Mouse (Mus musculus): ENCODE results near the gene Pkd2l1. TPM values are rescaled to one million over a fixed set of nuclear protein-coding genes. Genes with fewer than 3 reads are reported as not detected.
A peak's percentile ranks its signal among the peaks of the same experiment; 100 is the strongest.

Pkd2l1 gene
- polyA plus RNA-seq, 1 experiment from 2014 or later, result 0.08 TPM

GRCm38 (mm10) chr19:44176741-44177140, 15.5 kb downstream of the Pkd2l1 start:
- no peak overlapping the region for H3K4me3 ChIP-seq (replicated peaks; ENCODE audit: low read depth, low read length)
- WGBS, result 83% methylated on average over 3 of the region's 3 CpGs
- no peak overlapping the region for H3K4me2 ChIP-seq (ENCODE audit: low read length)
- no peaks in the 10 kb centered on the region for H3K27me3 ChIP-seq (ENCODE audit: insufficient read depth, low read length)
- H3K9ac ChIP-seq (ENCODE audit: low read depth, low read length), result no peak overlapping the region
- DNase-seq (ENCODE audit: low spot score) (no peak), ATAC-seq (replicated peaks; ENCODE audit: low FRiP score, low read depth) (no peak)
- H3K36me3 ChIP-seq (ENCODE audit: insufficient read depth, low read length), result no peaks in the 10 kb centered on the region
- no peak overlapping the region for H3K27ac ChIP-seq
- TF ChIP-seq CTCF (IDR thresholded peaks at IDR 0.05; ENCODE audit: low read depth), result no peak
- H3K4me1 ChIP-seq (replicated peaks; ENCODE audit: insufficient read depth, low read length), result no peaks in the 10 kb centered on the region
- no peaks in the 10 kb centered on the region for H3K9me3 ChIP-seq (replicated peaks; ENCODE audit: low read length)

- H3K4me1 ChIP-seq (replicated peaks; ENCODE audit: insufficient read depth, low read length), result no peaks in the 10 kb centered on the region
- no peaks in the 10 kb centered on the region for H3K9me3 ChIP-seq (replicated peaks; ENCODE audit: low read length)
- H3K27me3 ChIP-seq (ENCODE audit: insufficient read depth, low read length), result no peaks in the 10 kb centered on the region
- H3K9ac ChIP-seq (ENCODE audit: low read depth, low read length), result no peak overlapping the region
- H3K4me2 ChIP-seq (ENCODE audit: low read length), result no peak overlapping the region
- no peak overlapping the region for H3K27ac ChIP-seq
- 64% methylated on average over 8 of the region's 8 CpGs for WGBS
- ATAC-seq (replicated peaks; ENCODE audit: low FRiP score, low read depth) (no peak), DNase-seq (ENCODE audit: low spot score) (no peak)
- TF ChIP-seq CTCF (IDR thresholded peaks at IDR 0.05; ENCODE audit: low read depth), result no peak
- H3K36me3 ChIP-seq (ENCODE audit: insufficient read depth, low read length), result no peaks in the 10 kb centered on the region
- H3K4me3 ChIP-seq (replicated peaks; ENCODE audit: low read depth, low read length), result no peak overlapping the region
Measured at GRCm38 (mm10) chr19:44174835-44175234, 17.4 kb downstream of the Pkd2l1 start.

GRCm38 (mm10) chr19:44161515-44161914, 30.7 kb downstream of the Pkd2l1 start:
- Histone ChIP-seq H3K36me3 (ENCODE audit: insufficient read depth, low read length) (no peaks in the 10 kb centered on the region), H3K27me3 (ENCODE audit: insufficient read depth, low read length) (0 out of 2 replicates have a peak, but pooled peaks cover 3% of the 10 kb centered on the region), H3K4me1 (replicated peaks; ENCODE audit: insufficient read depth, low read length) (no peaks in the 10 kb centered on the region), H3K27ac (no peak overlapping the region), H3K4me3 (replicated peaks; ENCODE audit: low read depth, low read length) (no peak overlapping the region), H3K9me3 (replicated peaks; ENCODE audit: low read length) (no peaks in the 10 kb centered on the region), H3K4me2 (ENCODE audit: low read length) (no peak overlapping the region), H3K9ac (ENCODE audit: low read depth, low read length) (no peak overlapping the region)
- ATAC-seq (replicated peaks; ENCODE audit: low FRiP score, low read depth), result no peak
- WGBS, result 13% methylated on average over 3 of the region's 3 CpGs
- DNase-seq (ENCODE audit: low spot score), result peak; percentile 71
- TF ChIP-seq CTCF (IDR thresholded peaks at IDR 0.05; ENCODE audit: low read depth), result peak; percentile 75

- Histone ChIP-seq H3K27me3 (ENCODE audit: insufficient read depth, low read length) (0 out of 2 replicates have a peak, but pooled peaks cover 3% of the 10 kb centered on the region), H3K4me2 (ENCODE audit: low read length) (no peak overlapping the region), H3K27ac (no peak overlapping the region), H3K36me3 (ENCODE audit: insufficient read depth, low read length) (no peaks in the 10 kb centered on the region), H3K9me3 (replicated peaks; ENCODE audit: low read length) (no peaks in the 10 kb centered on the region), H3K9ac (ENCODE audit: low read depth, low read length) (no peak overlapping the region), H3K4me1 (replicated peaks; ENCODE audit: insufficient read depth, low read length) (no peaks in the 10 kb centered on the region), H3K4me3 (replicated peaks; ENCODE audit: low read depth, low read length) (no peak overlapping the region)
- no peak for ATAC-seq (replicated peaks; ENCODE audit: low FRiP score, low read depth)
- no peak for TF ChIP-seq CTCF (IDR thresholded peaks at IDR 0.05; ENCODE audit: low read depth)
- no peak for DNase-seq (ENCODE audit: low spot score)
- WGBS, result 85% methylated on average over 3 of the region's 3 CpGs
Measured at GRCm38 (mm10) chr19:44159386-44159785, 32.9 kb downstream of the Pkd2l1 start.

- WGBS, result 94% methylated on average over 10 of the region's 10 CpGs
- H3K27me3 ChIP-seq (ENCODE audit: insufficient read depth, low read length), result peaks cover 3% of the 10 kb centered on the region; the same call in 1 of the 2 replicates
- H3K4me3 ChIP-seq (replicated peaks; ENCODE audit: low read depth, low read length), result no peak overlapping the region
- H3K27ac ChIP-seq, result no peak overlapping the region
- DNase-seq (ENCODE audit: low spot score), result no peak
- H3K9me3 ChIP-seq (replicated peaks; ENCODE audit: low read length), result no peaks in the 10 kb centered on the region
- no peak overlapping the region for H3K4me2 ChIP-seq (ENCODE audit: low read length)
- no peaks in the 10 kb centered on the region for H3K36me3 ChIP-seq (ENCODE audit: insufficient read depth, low read length)
- ATAC-seq (replicated peaks; ENCODE audit: low FRiP score, low read depth), result no peak
- H3K9ac ChIP-seq (ENCODE audit: low read depth, low read length), result no peak overlapping the region
- TF ChIP-seq CTCF (IDR thresholded peaks at IDR 0.05; ENCODE audit: low read depth), result no peak
- no peaks in the 10 kb centered on the region for H3K4me1 ChIP-seq (replicated peaks; ENCODE audit: insufficient read depth, low read length)
Measured at GRCm38 (mm10) chr19:44157005-44157404, 35.2 kb downstream of the Pkd2l1 start.

DNA sequence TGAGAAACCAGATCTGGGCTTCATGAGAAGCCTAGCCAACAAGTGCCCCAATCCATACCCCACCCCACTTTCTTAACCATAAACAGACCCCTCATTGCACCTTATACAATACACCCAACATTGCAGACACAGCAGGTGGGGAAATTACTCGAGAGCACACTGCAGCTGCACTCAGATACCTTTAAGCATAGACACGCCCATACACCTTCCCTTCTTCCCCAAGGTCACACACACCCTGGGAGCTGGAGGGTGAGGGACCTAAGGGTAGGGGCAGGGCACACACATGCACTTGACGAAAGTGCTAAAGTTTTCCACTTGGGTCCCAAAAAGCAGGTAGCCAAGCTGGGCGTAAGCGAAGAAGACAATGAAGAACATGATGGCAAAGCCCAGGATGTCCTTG, 38.5 kb downstream of the Pkd2l1 start:
- DNase-seq (ENCODE audit: low spot score) (no peak), ATAC-seq (replicated peaks; ENCODE audit: low FRiP score, low read depth) (no peak)
- WGBS, result 83% methylated on average over 5 of the region's 5 CpGs
- H3K27me3 ChIP-seq (ENCODE audit: insufficient read depth, low read length), result no peaks in the 10 kb centered on the region; the same call in 1 of the 2 replicates
- no peak overlapping the region for H3K27ac ChIP-seq
- H3K4me3 ChIP-seq (replicated peaks; ENCODE audit: low read depth, low read length), result no peak overlapping the region
- no peaks in the 10 kb centered on the region for H3K9me3 ChIP-seq (replicated peaks; ENCODE audit: low read length)
- no peak for TF ChIP-seq CTCF (IDR thresholded peaks at IDR 0.05; ENCODE audit: low read depth)
- H3K36me3 ChIP-seq (ENCODE audit: insufficient read depth, low read length), result no peaks in the 10 kb centered on the region
- H3K4me1 ChIP-seq (replicated peaks; ENCODE audit: insufficient read depth, low read length), result no peaks in the 10 kb centered on the region
- H3K9ac ChIP-seq (ENCODE audit: low read depth, low read length), result no peak overlapping the region
- H3K4me2 ChIP-seq (ENCODE audit: low read length), result no peak overlapping the region

DNA sequence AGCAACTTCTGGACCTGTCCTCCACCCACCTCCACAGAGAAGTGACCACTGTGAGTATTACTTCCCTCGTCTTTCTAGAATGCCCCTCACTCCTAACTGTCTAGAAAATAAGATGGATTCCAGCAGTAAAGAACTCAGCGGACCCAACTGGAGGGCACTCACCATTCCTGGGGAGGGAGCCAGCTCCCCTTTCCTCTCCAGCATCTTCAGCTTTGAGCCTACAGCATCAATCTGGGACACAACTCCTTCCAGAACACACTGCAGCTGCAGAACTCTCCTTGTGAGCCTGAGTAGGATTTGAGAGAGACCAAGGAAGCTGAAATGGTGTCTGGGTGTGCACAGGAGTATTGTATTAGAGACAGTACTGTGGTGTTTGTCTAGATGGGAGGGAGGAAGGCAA, 43.3 kb downstream of the Pkd2l1 start:
- no peaks in the 10 kb centered on the region for H3K9me3 ChIP-seq (replicated peaks; ENCODE audit: low read length)
- H3K4me2 ChIP-seq (ENCODE audit: low read length), result no peak overlapping the region
- no peaks in the 10 kb centered on the region; the same call in 1 of the 2 replicates for H3K27me3 ChIP-seq (ENCODE audit: insufficient read depth, low read length)
- peaks cover 5% of the 10 kb centered on the region; the same call in 1 of the 2 replicates for H3K4me1 ChIP-seq (replicated peaks; ENCODE audit: insufficient read depth, low read length)
- H3K4me3 ChIP-seq (replicated peaks; ENCODE audit: low read depth, low read length), result no peak overlapping the region
- TF ChIP-seq CTCF (IDR thresholded peaks at IDR 0.05; ENCODE audit: low read depth), result no peak
- DNase-seq (ENCODE audit: low spot score) (no peak), ATAC-seq (replicated peaks; ENCODE audit: low FRiP score, low read depth) (no peak)
- no peaks in the 10 kb centered on the region for H3K36me3 ChIP-seq (ENCODE audit: insufficient read depth, low read length)
- no peak overlapping the region for H3K9ac ChIP-seq (ENCODE audit: low read depth, low read length)
- no peak overlapping the region for H3K27ac ChIP-seq
- WGBS, result 73% methylated on average over 2 of the region's 2 CpGs
